In genomic region chr1:162897838-162898811, GRCm38 (mm10) we compare ENCODE assay signal across 13 mouse cellular contexts. TPM values are rescaled to one million over a fixed set of nuclear protein-coding genes. Genes with fewer than 3 reads are reported as not detected.
A peak's percentile ranks its signal among the peaks of the same experiment; 100 is the strongest.
DNase-seq lines count a peak whose midpoint lies in the region; ATAC-seq and TF ChIP-seq lines count a peak whose summit lies in the region.
"Had no signal": no experiment of that assay in that cellular context is flagged by ENCODE, and none has a peak within 500 bp of the region (broad histone marks: within the 10 kb centered on the region; RNA-seq: fewer than 3 reads in every experiment).

Gene Fmo2, minus strand, starts transcription at chr1:162898726.

- no peak within 1 kb of the TSS for H3K27ac ChIP-seq in heart, embryonic 11.5 days (ENCODE audit: low read depth, low read length)
- peak within 1 kb of the TSS; percentile 90 for H3K27ac ChIP-seq in kidney, adult 2 months (ENCODE audit: insufficient read depth, low read depth, low read length)
- no peak within 1 kb of the TSS for H3K27ac ChIP-seq in forebrain, embryonic 11.5 days (ENCODE audit: low read depth, low read length)
- H3K27ac ChIP-seq in intestine, postnatal 0 days (ENCODE audit: low read depth, low read length) = no peak within 1 kb of the TSS
- H3K27ac ChIP-seq: forebrain, embryonic 13.5 days; hindbrain, embryonic 12.5 days; macrophage had no signal

- peak; percentile 71 for DNase-seq in heart, adult 8-10 months (ENCODE audit: low spot score)
- peak in 1 of 2 experiments; percentile 27 for DNase-seq in adrenal gland, postnatal 36 days
- peak; percentile 92 for DNase-seq in kidney, adult 2 months
- peak; percentile 82 for DNase-seq in lung, postnatal 25 days (ENCODE audit: low spot score)
- DNase-seq in forebrain, embryonic 11.5 days (ENCODE audit: low spot score) = no peak
- no peak for DNase-seq in cerebellum, postnatal 25 days
- DNase-seq: cerebellum, adult 9-11 months had no signal

- H3K4me3 ChIP-seq in heart, embryonic 11.5 days (ENCODE audit: low read depth, low read length) = no peak within 1 kb of the TSS
- H3K4me3 ChIP-seq in kidney, adult 2 months (ENCODE audit: insufficient read depth, low read depth, low read length) = peak within 1 kb of the TSS; percentile 57
- no peak within 1 kb of the TSS for H3K4me3 ChIP-seq in forebrain, embryonic 11.5 days (ENCODE audit: low read depth, low read length)
- no peak within 1 kb of the TSS for H3K4me3 ChIP-seq in intestine, postnatal 0 days (ENCODE audit: low read depth, low read length)
- H3K4me3 ChIP-seq: forebrain, embryonic 13.5 days; hindbrain, embryonic 12.5 days had no signal

- WGBS in heart, embryonic 11.5 days (ENCODE audit: insufficient replicate concordance) = 66% methylated on average over 14 of the region's 14 CpGs
- 39% methylated on average over 14 of the region's 14 CpGs for WGBS in kidney, adult 2 months
- WGBS in forebrain, embryonic 11.5 days = 69% methylated on average over 14 of the region's 14 CpGs
- WGBS in intestine, postnatal 0 days = 68% methylated on average over 14 of the region's 14 CpGs

- no peak within 1 kb of the TSS for H3K4me2 ChIP-seq in heart, embryonic 11.5 days
- no peak within 1 kb of the TSS for H3K4me2 ChIP-seq in forebrain, embryonic 11.5 days (ENCODE audit: low read depth, low read length, severe bottlenecking)
- no peak within 1 kb of the TSS for H3K4me2 ChIP-seq in intestine, postnatal 0 days (replicated peaks; ENCODE audit: low read depth)
- H3K4me2 ChIP-seq: forebrain, embryonic 13.5 days; hindbrain, embryonic 12.5 days had no signal

- no peaks in the 10 kb centered on the region for H3K27me3 ChIP-seq in heart, embryonic 11.5 days (ENCODE audit: control insufficient read depth, insufficient read depth, low read length)
- no peaks in the 10 kb centered on the region for H3K27me3 ChIP-seq in kidney, adult 2 months (replicated peaks; ENCODE audit: control insufficient read depth, insufficient read depth, low read length)
- H3K27me3 ChIP-seq in forebrain, embryonic 11.5 days (ENCODE audit: control insufficient read depth, insufficient read depth, low read length) = no peaks in the 10 kb centered on the region
- H3K27me3 ChIP-seq in intestine, postnatal 0 days (replicated peaks; ENCODE audit: control insufficient read depth, insufficient read depth, low read length) = no peaks in the 10 kb centered on the region
- H3K27me3 ChIP-seq: forebrain, embryonic 13.5 days; hindbrain, embryonic 12.5 days had no signal

- TF ChIP-seq POLR2A in kidney, adult 2 months (IDR thresholded peaks at IDR 0.05; ENCODE audit: low read depth, low read length) = no peak

- no peaks in the 10 kb centered on the region for H3K9me3 ChIP-seq in heart, embryonic 11.5 days (replicated peaks; ENCODE audit: control insufficient read depth, low read length)
- H3K9me3 ChIP-seq in forebrain, embryonic 11.5 days (ENCODE audit: control insufficient read depth, low read length) = no peaks in the 10 kb centered on the region
- no peaks in the 10 kb centered on the region for H3K9me3 ChIP-seq in intestine, postnatal 0 days (ENCODE audit: control insufficient read depth)
- H3K9me3 ChIP-seq: forebrain, embryonic 13.5 days; hindbrain, embryonic 12.5 days had no signal

- no peak within 1 kb of the TSS for H3K9ac ChIP-seq in heart, embryonic 11.5 days (ENCODE audit: low read depth, low read length)
- H3K9ac ChIP-seq in forebrain, embryonic 11.5 days (ENCODE audit: low read length) = no peak within 1 kb of the TSS
- no peak within 1 kb of the TSS for H3K9ac ChIP-seq in intestine, postnatal 0 days (ENCODE audit: low read depth, low read length)
- H3K9ac ChIP-seq: forebrain, embryonic 13.5 days; hindbrain, embryonic 12.5 days had no signal

- H3K4me1 ChIP-seq in heart, embryonic 11.5 days (ENCODE audit: control insufficient read depth, insufficient read depth, low read length) = no peaks in the 10 kb centered on the region
- H3K4me1 ChIP-seq in kidney, adult 2 months (ENCODE audit: control insufficient read depth, insufficient read depth, low read length) = no peaks in the 10 kb centered on the region; the same call in 1 of the 2 replicates
- no peaks in the 10 kb centered on the region for H3K4me1 ChIP-seq in forebrain, embryonic 11.5 days (replicated peaks; ENCODE audit: control insufficient read depth, insufficient read depth, low read length)
- no peaks in the 10 kb centered on the region for H3K4me1 ChIP-seq in intestine, postnatal 0 days (replicated peaks; ENCODE audit: control insufficient read depth, insufficient read depth, low read length)
- H3K4me1 ChIP-seq: hindbrain, embryonic 12.5 days had no signal

- ATAC-seq in heart, embryonic 11.5 days (replicated peaks; ENCODE audit: insufficient number of reproducible peaks, low FRiP score, low TSS enrichment) = no peak
- ATAC-seq in forebrain, embryonic 11.5 days (replicated peaks; ENCODE audit: low FRiP score) = no peak
- ATAC-seq in intestine, postnatal 0 days = no peak
- ATAC-seq: forebrain, embryonic 13.5 days had no signal

- no peaks in the 10 kb centered on the region for H3K36me3 ChIP-seq in heart, embryonic 11.5 days (ENCODE audit: control insufficient read depth, insufficient read depth, low read length)
- no peaks in the 10 kb centered on the region; the same call in 1 of the 2 replicates for H3K36me3 ChIP-seq in kidney, adult 2 months (ENCODE audit: control insufficient read depth, insufficient read depth, low read length)
- H3K36me3 ChIP-seq in forebrain, embryonic 11.5 days (ENCODE audit: control insufficient read depth, insufficient read depth, low read length) = no peaks in the 10 kb centered on the region
- no peaks in the 10 kb centered on the region for H3K36me3 ChIP-seq in intestine, postnatal 0 days (ENCODE audit: control insufficient read depth, insufficient read depth)
- H3K36me3 ChIP-seq: hindbrain, embryonic 12.5 days had no signal

- TF ChIP-seq CTCF in kidney, adult 2 months (conservative IDR thresholded peaks at IDR 0.05; ENCODE audit: insufficient read depth, insufficient read length, low read depth, low read length) = no peak
- no peak for TF ChIP-seq CTCF in intestine, postnatal 0 days (IDR thresholded peaks at IDR 0.05; ENCODE audit: low read depth)

RNA-seq across cellular contexts. Expression of gene Fmo2, which starts in this region (rescaled TPM):
- total RNA-seq in heart, adult 8-10 months (2022) = 10 to 100 TPM; 39.6 to 65.4 (median 54.4) TPM
- polyA plus RNA-seq in heart, embryonic 11.5 days (2014; fragmentation: Nextera tagmentation; extraction: Ambion mirVana) = 0.39 and 0.97 TPM in 2 replicates
- 10 to 100 TPM; 40.5 to 47.1 TPM for total RNA-seq in adrenal gland, postnatal 36 days (2021)
- 116 and 161 TPM in 2 replicates for polyA plus RNA-seq in kidney, adult 2 months (2012; rRNA removed)
- polyA plus RNA-seq in forebrain, embryonic 11.5 days (2014; fragmentation: Nextera tagmentation; extraction: Ambion mirVana) = 0.13 and 0.29 TPM in 2 replicates
- 3.8 and 4.4 TPM in 2 replicates for polyA plus RNA-seq in intestine, postnatal 0 days (2015; fragmentation: Nextera tagmentation; extraction: Ambion mirVana)
- polyA plus RNA-seq: forebrain, embryonic 13.5 days; hindbrain, embryonic 12.5 days; macrophage; neural tube, embryonic 14.5 days had no signal

Comparison
In these comparisons a context has a peak if more than half of its experiments do, and no peak if none do; other contexts are left out.
1. RNA of gene Fmo2 (polyA plus RNA-seq): 116 to 161 TPM in kidney, adult 2 months; 3.8 to 4.4 TPM in intestine, postnatal 0 days, 0.39 to 0.97 TPM in heart, embryonic 11.5 days and 0.13 to 0.29 TPM in forebrain, embryonic 11.5 days; every median in the first group is over 10 times any median in the second.
2. DNase-seq: peak in heart, adult 8-10 months (single experiment), kidney, adult 2 months (single experiment) and lung, postnatal 25 days (single experiment); none in forebrain, embryonic 11.5 days (single experiment) and cerebellum, postnatal 25 days (0 of 2).